Mouse (Mus musculus) heart, postnatal 0 days (tissue): ENCODE data around the gene Sarm1.

Source experiments
- CTCF ChIP-seq: IDR thresholded peaks from 2 replicates; pipeline ENCODE4 v1.5.1; 2016; ENCODE audit warnings: antibody characterized with exemption, control low read depth, low read depth
- EP300 ChIP-seq: IDR thresholded peaks from 2 replicates; pipeline ENCODE4 v1.6.1; 2016; ENCODE audit warnings: antibody characterized with exemption, low read depth

DNA sequence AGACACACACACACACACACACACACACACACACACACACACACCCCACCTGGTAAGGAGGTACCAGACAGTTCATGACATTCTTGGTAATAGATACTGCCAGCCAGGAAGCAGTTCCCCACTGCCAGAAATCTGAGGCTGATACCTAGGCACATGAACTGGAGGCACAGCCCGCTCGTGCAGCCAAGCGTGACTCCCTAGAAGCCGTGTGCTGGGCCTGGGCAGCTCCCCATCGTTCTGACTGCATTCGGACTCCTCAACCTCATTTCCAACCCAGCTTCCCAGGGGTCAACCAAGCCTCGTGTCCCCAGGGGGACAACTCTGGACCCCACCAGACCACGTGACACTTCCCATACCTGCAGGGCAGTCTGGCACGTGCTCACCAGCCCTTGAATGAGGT is 31.2 kb upstream of the Sarm1 start:
- TF ChIP-seq CTCF (no peak), EP300 (no peak)
